Mouse (Mus musculus) ES-E14 (cell line): Measurements from ENCODE around the gene Efs. TPM values are rescaled to one million over a fixed set of nuclear protein-coding genes. Genes with fewer than 3 reads are reported as not detected.

ENCODE experiments used
- DNase-seq: peaks from one replicate; pipeline ENCODE4 v3.0.0-alpha.2; 2013; ENCODE audit warnings: low read depth, low spot score
- H3K27ac ChIP-seq: 2 replicates; pipeline ENCODE4 v1.5.1; 2012; ENCODE audit warnings: low read depth, mild to moderate bottlenecking, low read length, moderate library complexity, mixed read lengths; ENCODE audit not compliant: poor library complexity, insufficient read depth, severe bottlenecking
- H3K36me3 ChIP-seq: 2 replicates; pipeline ENCODE4 v1.6.1; 2012; ENCODE audit warnings: mild to moderate bottlenecking, low read length, moderate library complexity, mixed read lengths; ENCODE audit not compliant: control insufficient read depth, poor library complexity, insufficient read depth, severe bottlenecking
- H3K4me1 ChIP-seq, 2 experiments: fragments of 150-350 bp in 1 of 2; sonication (generic) in 1 of 2; 2 replicates each; pipeline ENCODE4 v1.6.1; 2012; ENCODE audit warnings: low read length in 2 of 2, mild to moderate bottlenecking in 1 of 2, mixed read lengths in 1 of 2; ENCODE audit not compliant: control insufficient read depth in 2 of 2, insufficient read depth in 2 of 2, poor library complexity in 1 of 2
- H3K4me3 ChIP-seq, 2 experiments: fragments of 150-350 bp in 1 of 2; sonication (generic) in 1 of 2; 2 replicates each; pipeline ENCODE4 v1.5.1; 2012; ENCODE audit warnings: low read length in 2 of 2, low read depth in 1 of 2, mild to moderate bottlenecking in 1 of 2, mixed read lengths in 1 of 2; ENCODE audit not compliant: insufficient read depth in 1 of 2, poor library complexity in 1 of 2, severe bottlenecking in 1 of 2
- H3K9ac ChIP-seq: 2 replicates; pipeline ENCODE4 v1.6.1; 2012; ENCODE audit warnings: low read depth, mild to moderate bottlenecking, low read length, mixed read lengths; ENCODE audit not compliant: poor library complexity, insufficient read depth, severe bottlenecking
- H3K9me3 ChIP-seq: fragments of 150-350 bp; sonication (generic); 2 replicates; pipeline ENCODE4 v1.6.1; 2012; ENCODE audit warnings: low read depth, mild to moderate bottlenecking, low read length; ENCODE audit not compliant: control insufficient read depth, insufficient read depth
- CHD2 ChIP-seq: IDR thresholded peaks from 2 replicates; pipeline ENCODE4 v1.6.1; 2014; ENCODE audit warnings: mild to moderate bottlenecking, low read depth, low read length, inconsistent platforms
- HCFC1 ChIP-seq: IDR thresholded peaks from 2 replicates; pipeline ENCODE4 v1.6.1; 2012; ENCODE audit warnings: low read length, inconsistent platforms, borderline replicate concordance; ENCODE audit not compliant: insufficient read depth
- MAFK ChIP-seq: IDR thresholded peaks from 2 replicates; pipeline ENCODE4 v1.6.1; 2014; ENCODE audit warnings: mild to moderate bottlenecking, low read depth, low read length, inconsistent platforms; ENCODE audit not compliant: insufficient read depth
- ZC3H11A ChIP-seq: IDR thresholded peaks from 2 replicates; pipeline ENCODE4 v1.6.1; 2012; ENCODE audit warnings: low read depth, mild to moderate bottlenecking, inconsistent platforms, low read length, borderline replicate concordance
- ZNF384 ChIP-seq: IDR thresholded peaks from 2 replicates; pipeline ENCODE4 v1.6.1; 2012; ENCODE audit warnings: low read depth, low read length, inconsistent platforms
- in situ Hi-C, 2 experiments: fragments of 600-800 bp; cut with MboI; formaldehyde crosslinking; loops; one replicate each; pipeline ENCODE4 v1.15.1; 2025; ENCODE audit warnings: low sequenced_read_pairs in 2 of 2, inconsistent platforms in 1 of 2; ENCODE audit not compliant: unreplicated experiment in 2 of 2
- total RNA-seq: library from RNA; depleted of rRNA; stranded (reverse); fragments of 300-350 nt; gene quantifications from 2 replicates; pipeline ENCODE4 v1.2.3, GENCODE M21; 2012

The Efs gene
- total RNA-seq, 1 experiment: 10.8 TPM

DNA sequence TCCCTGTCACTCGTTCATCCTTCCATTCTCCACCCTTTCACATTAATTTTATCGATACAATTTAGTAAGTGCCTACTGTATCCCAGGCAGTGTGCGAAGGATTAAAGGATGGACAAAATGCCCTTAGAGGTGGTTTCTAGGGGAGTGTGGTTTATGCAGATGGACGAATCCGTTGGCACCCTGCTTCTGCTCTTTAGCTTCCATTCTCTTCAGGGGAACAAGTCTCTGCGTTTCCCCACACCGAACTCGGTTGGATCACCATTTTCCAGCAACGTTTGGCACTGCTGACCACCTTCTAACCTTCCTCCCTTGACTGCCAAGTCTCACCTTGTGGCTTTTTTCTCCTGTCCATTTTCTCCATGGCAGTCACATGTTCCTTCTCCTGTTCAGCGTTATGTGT, 12.6 kb downstream of the Efs start:
- Histone ChIP-seq H3K4me3 (peak overlapping the region; percentile 89 to 90; a peak in 3 of 4 replicates), H3K36me3 (peaks cover 16% of the 10 kb centered on the region), H3K9me3 (no peaks in the 10 kb centered on the region; the same call in 1 of the 2 replicates), H3K9ac (no peak overlapping the region), H3K4me1 (peaks cover 0 to 8% of the 10 kb centered on the region in 2 experiments; a peak in 2 of 4 replicates), H3K27ac (no peak overlapping the region)
- in situ Hi-C loops: no loop called here
- DNase-seq: no peak
- TF ChIP-seq ZNF384: no peak
- TF ChIP-seq ZC3H11A: no peak
- no peak for TF ChIP-seq CHD2
- TF ChIP-seq HCFC1: no peak
- no peak for TF ChIP-seq MAFK

DNA sequence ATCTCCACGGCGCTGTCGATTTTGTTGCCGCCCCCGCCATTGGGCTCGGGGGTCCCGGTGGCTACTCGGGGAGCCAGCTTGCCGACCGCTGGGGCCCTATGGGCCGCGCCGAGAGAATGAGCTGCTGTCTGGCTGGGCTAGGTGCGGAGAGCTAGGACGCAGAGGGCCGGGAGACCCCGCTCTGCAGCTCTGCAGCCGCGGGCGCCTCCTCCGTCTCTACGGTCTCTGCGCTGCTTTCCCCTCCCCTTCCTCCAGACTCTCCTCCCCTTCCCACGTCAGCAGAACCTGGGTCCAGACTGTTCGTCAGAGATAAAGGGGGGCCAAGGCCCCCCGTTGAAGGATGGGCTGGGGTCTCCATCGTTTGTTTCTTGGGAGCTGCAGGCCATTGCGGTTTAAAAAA, 13.0 kb downstream of the Efs start, which contains the start of gene Slc22a17:
TSS of gene Slc22a17 (minus strand) at position 247 of the 400 bp plus-strand sequence.
- Histone ChIP-seq H3K4me1 (peaks cover 0 to 8% of the 10 kb centered on the region in 2 experiments; a peak in 2 of 4 replicates), H3K9ac (peak within 1 kb of the TSS; percentile 72), H3K36me3 (peaks cover 18% of the 10 kb centered on the region), H3K9me3 (no peaks in the 10 kb centered on the region; the same call in 1 of the 2 replicates), H3K27ac (no peak within 1 kb of the TSS), H3K4me3 (peak within 1 kb of the TSS; percentile 89 to 90)
- no peak for TF ChIP-seq ZC3H11A
- no peak for TF ChIP-seq HCFC1
- no peak for TF ChIP-seq CHD2
- in situ Hi-C loops: no loop called here
- DNase-seq: peak; percentile 43

GRCm38 (mm10) chr14:54912109-54912850, 13.6 kb downstream of the Efs start:
- in situ Hi-C loops: no loop called here
- Histone ChIP-seq H3K4me1 (peaks cover 0 to 8% of the 10 kb centered on the region in 2 experiments; a peak in 2 of 4 replicates), H3K27ac (no peak overlapping the region), H3K36me3 (peaks cover 21% of the 10 kb centered on the region), H3K4me3 (peak overlapping the region; percentile 89 to 90), H3K9ac (peak overlapping the region; percentile 72), H3K9me3 (no peaks in the 10 kb centered on the region; the same call in 1 of the 2 replicates)
- no peak for DNase-seq
- no peak for TF ChIP-seq CHD2
- TF ChIP-seq HCFC1: no peak
- no peak for TF ChIP-seq MAFK
- TF ChIP-seq ZNF384: no peak
- no peak for TF ChIP-seq ZC3H11A

GRCm38 (mm10) chr14:54908682-54909081, 17.2 kb downstream of the Efs start:
- in situ Hi-C loops: loop anchor here in 1 of 2 experiments (10.0 kb wide), 1 partner anchor 106 kb away; the partner anchor contains the start of gene Ngdn
- H3K4me3 ChIP-seq: no peak overlapping the region

More at GRCm38 (mm10) chr14:54908682-54909081, 17.2 kb downstream of the Efs start:
- no peak for TF ChIP-seq CHD2
- TF ChIP-seq HCFC1: no peak
- no peak for TF ChIP-seq ZC3H11A
- TF ChIP-seq ZNF384: no peak
- TF ChIP-seq MAFK: no peak
- Histone ChIP-seq H3K9ac (no peak overlapping the region), H3K27ac (no peak overlapping the region), H3K36me3 (peaks cover 6% of the 10 kb centered on the region; the same call in 1 of the 2 replicates), H3K9me3 (no peaks in the 10 kb centered on the region; the same call in 1 of the 2 replicates), H3K4me1 (peaks cover 0 to 10% of the 10 kb centered on the region in 2 experiments; a peak in 2 of 4 replicates)
- no peak for DNase-seq
